Mouse (Mus musculus): ENCODE measurements around the gene Mrpl44.

Gene Mrpl44

DNA sequence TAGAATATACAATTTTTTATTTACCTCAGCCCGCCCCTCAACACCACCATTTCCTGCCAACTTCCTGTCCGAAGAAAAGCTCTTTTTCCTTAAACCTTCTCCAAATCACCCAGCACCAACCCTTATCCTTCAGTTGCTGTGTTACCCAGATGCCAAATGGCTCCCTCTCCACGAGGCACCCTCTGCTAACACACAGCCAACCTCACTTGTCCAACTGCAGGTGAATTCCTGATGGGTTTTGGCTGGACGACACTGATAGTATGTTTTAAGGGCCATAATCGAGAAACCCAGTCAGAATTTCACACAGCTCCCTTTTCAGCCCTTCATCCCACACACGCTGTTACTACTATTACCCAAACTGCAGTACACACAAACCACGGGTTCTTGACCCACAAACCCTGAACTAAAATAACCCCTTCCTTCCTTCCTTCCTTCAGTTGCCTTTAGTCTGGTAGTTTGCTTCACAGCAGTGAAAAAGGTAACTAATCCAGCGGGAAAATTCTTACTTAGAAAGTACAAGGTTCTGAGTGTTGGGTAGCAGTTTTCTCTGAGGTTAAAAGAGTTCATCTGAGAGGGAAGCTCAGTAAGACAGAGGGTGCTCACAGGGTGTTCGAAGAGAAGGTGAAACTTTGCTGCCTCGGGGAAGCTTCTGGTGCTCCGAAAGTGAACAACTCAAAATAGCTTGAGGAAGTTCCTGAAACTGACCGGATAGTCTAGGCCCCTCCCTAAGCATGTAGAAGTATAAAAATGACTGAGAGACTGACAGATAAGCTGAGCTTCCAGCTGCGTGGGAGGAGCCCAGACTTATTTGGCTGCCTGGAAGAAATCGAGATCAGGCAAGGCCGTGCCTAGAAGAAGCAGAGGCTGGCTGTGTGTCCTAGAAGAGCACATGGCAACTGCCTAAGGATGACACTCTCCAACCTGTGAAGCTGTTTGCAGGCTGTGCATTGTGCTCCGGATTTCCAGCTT lies 13.3 kb upstream of the Mrpl44 start:
- no peak for DNase-seq (ENCODE audit: low spot score)

DNA sequence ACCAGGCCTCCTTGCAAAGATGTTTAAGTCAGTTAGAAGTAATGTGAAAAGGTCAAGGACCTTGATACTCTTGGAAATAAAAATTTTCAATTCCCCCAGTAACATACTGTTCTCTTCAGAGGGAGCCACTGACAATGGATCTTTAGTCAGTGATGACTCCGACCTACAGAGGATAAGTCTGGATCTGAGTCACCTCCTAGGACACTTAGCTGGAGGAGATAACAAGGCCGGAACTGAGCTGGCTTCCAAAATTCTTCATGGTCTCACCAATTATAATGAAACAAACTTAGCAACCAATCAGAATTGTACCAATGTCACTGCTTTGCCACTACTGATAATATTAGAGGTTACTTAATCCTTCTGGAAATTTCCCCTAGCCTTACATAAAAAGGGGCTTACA lies 11.8 kb upstream of the Mrpl44 start:
- no peak for DNase-seq (ENCODE audit: low spot score)

- DNase-seq (ENCODE audit: low spot score): no peak
Observed at GRCm38 (mm10) chr1:79764483-79764882, 11.3 kb upstream of the Mrpl44 start.

DNA sequence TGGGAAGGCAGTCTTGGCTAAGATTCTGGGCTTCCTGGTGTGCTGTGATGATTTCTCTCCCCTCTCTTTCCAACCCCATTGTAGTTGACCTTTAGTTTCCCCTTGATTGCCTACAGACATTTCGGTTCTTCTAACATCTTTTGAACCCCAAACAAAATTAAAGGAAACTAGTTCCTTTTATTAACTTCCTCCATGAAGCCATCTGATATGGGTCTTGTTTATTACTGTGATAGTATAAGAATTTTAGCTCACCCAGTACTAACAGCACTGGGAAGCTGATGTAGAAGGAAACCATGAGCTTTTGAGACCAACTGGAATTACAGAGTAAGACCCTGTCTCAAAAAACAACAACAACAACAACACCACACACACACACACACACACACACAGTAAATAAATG lies 7.6 kb upstream of the Mrpl44 start:
- DNase-seq (ENCODE audit: low spot score): no peak

DNA sequence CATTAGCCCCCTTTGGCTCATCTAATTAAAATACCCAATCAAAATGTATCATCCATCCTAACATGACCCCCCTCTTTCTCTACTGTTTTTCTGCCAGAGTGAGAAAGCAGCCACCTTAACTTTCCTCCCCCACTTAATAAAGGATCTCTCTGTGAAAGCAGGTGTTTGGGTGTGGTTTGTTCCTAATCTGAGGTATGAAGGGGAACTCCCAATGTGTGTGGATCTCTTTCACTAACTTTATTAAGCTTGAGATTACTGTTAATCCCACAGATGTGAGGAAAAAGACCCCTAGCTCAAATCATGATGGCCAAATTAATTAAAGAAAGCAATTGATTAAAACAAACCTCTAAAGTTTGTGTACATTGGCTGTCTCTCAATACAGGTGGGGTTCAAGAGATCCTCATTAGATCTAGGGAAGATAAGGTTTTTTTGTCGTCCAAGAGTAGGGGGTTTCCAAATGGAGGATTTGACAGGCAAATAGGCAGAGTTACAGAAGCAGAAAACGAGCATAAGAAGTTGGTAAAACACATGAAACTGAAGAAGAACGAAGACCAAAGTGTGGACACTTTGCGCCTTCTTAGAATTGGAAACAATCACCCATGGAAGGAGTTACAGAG lies 1.5 kb upstream of the Mrpl44 start:
- no peak for DNase-seq (ENCODE audit: low spot score)

- no peak for DNase-seq (ENCODE audit: low spot score)
Observed at GRCm38 (mm10) chr1:79778011-79778410, 2.2 kb downstream of the Mrpl44 start.

- DNase-seq (ENCODE audit: low spot score): no peak
Observed at GRCm38 (mm10) chr1:79782433-79782832, 6.6 kb downstream of the Mrpl44 start.

- DNase-seq (ENCODE audit: low spot score): no peak
Observed at GRCm38 (mm10) chr1:79786267-79786927, 10.6 kb downstream of the Mrpl44 start.

GRCm38 (mm10) chr1:79797084-79797483 lies 21.3 kb downstream of the Mrpl44 start:
- DNase-seq (ENCODE audit: low spot score): no peak

DNA sequence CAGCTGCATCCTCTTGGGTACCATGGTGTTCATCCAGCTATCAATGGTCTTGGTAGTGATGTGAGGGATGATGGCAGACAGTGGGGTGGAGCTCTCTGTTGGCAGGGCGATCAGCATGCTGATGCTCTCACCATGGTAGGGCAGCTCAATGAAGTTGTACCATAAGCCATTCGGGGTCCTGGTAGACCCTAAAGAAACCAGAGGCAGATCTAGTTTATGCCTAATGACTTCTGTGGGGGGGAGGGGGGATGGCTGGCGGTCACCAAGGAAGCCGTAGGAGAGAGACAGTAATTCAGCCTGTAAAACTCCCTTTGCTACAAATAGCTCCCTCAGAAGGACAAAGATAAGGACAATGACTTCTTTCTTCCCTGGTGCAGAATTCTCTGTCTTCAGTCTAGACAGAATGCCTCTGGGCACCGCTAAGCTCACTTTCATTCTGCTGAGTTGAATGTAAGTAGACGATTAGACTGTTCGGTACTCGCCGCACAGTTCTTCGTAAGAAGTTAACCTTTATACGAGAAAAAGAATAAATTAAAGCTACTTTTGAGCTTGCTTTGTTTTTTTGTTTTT lies 27.1 kb downstream of the Mrpl44 start:
- DNase-seq (ENCODE audit: low spot score): no peak

DNA sequence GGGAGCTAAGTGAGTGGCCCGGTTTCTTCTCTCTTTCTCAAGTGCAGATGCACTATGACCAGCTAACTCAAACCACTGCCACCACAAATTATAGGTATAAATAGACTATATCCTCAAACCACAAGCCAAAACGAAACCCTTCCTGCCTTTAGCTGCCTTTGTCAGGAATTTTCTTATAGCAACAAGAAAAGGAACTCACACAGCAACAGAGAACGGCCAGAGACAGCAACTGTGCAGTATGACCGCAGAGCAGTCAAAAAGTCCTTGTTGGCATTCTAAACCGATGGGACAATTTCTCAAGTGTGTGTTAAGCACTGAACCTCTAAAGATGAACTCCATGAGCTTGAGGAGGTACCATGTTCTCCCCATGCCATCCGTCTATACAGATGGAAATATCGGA lies 27.8 kb downstream of the Mrpl44 start:
- no peak for DNase-seq (ENCODE audit: low spot score)

- no peak for DNase-seq (ENCODE audit: low spot score)
Observed at GRCm38 (mm10) chr1:79806865-79807264, 31.0 kb downstream of the Mrpl44 start.

DNA sequence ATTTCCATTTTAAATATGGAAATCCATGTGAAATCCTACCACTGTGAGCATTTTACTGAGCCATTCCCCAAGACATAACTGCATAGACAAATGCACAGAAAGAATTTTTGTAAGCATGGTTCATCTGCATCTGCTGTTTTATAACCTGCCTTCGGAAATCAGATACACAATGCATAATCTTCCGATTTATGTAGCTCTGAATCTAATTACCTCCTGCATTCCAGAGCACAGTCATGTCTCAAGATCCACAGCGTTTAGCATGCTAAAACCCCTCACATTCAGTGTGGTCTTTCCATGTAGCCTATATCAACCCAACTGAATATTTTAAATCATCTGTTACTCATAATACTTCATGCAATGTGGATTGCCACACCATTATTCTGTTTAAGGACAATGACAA lies 33.6 kb downstream of the Mrpl44 start:
- DNase-seq (ENCODE audit: low spot score): no peak

DNA sequence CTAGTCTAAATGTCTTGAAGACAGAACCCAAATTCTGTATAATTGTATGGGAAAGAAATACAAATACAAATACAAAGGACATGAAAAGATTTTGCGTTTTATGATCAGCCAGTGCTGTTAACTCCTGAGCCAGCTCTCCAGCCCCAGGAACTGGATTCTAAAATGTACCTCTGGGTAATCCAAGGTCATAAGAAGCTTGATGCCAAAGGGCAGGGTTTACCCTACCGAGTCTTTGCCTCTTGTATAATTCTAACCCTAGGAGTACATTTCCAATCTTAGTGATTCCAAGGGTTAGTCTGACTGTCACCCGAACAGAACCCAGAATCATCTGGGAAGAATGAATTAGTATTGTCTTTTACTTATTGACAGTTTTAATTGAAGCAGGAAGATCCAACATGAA lies 39.6 kb downstream of the Mrpl44 start:
- DNase-seq (ENCODE audit: low spot score): no peak

- DNase-seq (ENCODE audit: low spot score): no peak
Observed at GRCm38 (mm10) chr1:79819296-79819879, 43.6 kb downstream of the Mrpl44 start.

- DNase-seq (ENCODE audit: low spot score): peak; percentile 12
Observed at GRCm38 (mm10) chr1:79822806-79823525, 47.1 kb downstream of the Mrpl44 start.

- DNase-seq (ENCODE audit: low spot score): no peak
Observed at GRCm38 (mm10) chr1:79823951-79824633, 48.3 kb downstream of the Mrpl44 start.
